Mouse (Mus musculus) heart, adult 2 months (tissue): Measurements from ENCODE around the gene Cdrt4.

ENCODE experiments used
- CTCF ChIP-seq: fragments of 200-600 bp; IDR thresholded peaks from 2 replicates; pipeline ENCODE4 v1.8.1; 2022; ENCODE audit warnings: antibody characterized with exemption, mild to moderate bottlenecking, moderate library complexity
- POLR2A ChIP-seq: fragments of 200-500 bp; IDR thresholded peaks from 2 replicates; pipeline ENCODE4 v1.6.1; 2011; ENCODE audit warnings: mild to moderate bottlenecking, low read depth, low read length, control low read depth; ENCODE audit not compliant: insufficient read depth

DNA sequence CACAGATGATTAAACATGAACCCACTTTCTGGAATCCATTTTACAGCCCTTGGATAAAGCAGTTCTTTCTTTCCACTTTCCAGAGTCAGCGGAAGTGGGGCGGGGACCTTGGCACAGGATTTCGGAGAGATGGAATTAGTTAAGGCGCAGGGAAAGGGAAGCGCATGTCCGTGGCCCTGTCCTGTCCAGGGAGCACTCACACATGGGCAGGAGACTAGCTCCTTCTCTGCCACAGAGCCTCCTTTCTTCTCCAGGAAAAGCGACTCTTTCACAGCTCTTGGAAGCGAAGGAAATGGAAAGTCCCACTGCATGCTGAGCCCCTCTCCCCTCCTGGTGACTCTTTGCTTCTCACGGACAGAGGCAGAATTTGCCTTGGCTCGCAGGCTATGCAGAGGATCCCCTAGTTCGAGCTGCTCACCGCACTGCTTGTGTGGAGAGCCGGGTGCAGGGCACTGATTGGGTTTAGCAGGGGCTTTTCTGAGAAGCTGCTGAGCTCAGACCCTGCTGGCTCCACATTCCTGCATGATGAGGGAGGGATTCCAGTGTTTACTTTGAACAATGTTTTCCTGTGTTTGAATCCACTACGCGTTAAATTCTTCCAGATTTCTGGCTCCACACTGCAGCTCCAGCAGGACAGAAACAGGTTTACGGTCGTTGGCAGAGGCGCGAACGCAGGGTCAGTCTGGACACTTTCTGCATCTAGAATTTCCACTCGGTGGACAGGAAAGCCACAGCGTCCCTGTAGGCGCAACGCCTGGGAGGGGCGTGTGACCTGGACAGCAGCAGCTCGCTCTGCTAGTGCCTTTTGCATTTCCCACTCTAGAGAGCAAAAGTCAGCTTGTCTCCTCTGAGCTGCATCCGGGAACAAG is 16.0 kb downstream of the Cdrt4 start:
- TF ChIP-seq CTCF: no peak
- 0 out of 2 replicates have a peak, but pooled peaks have one; percentile 27 for TF ChIP-seq POLR2A
